Mouse (Mus musculus) embryonic facial prominence, embryonic 15.5 days (tissue): ENCODE measurements at regions not wholly inside any gene's neighbourhood (a gene's known extent, or its start where the extent isn't known, plus 50 kb on each side); places are given as distances from the start of the nearest gene placed in this dataset.
A peak's percentile ranks its signal among the peaks of the same experiment; 100 is the strongest.

Source experiments
- ATAC-seq: fragments of 200-750 bp; cut with Nextera tagmentation; 2 replicates; pipeline ENCODE4 v1.8.0; 2017; ENCODE audit warnings: low read depth, moderate TSS enrichment; ENCODE audit not compliant: insufficient number of reproducible peaks, low FRiP score, low TSS enrichment
- H3K27ac ChIP-seq: fragments of 300-500 bp; sonication (generic); replicated peaks from 2 replicates; pipeline ENCODE4 v1.5.1; 2015; ENCODE audit warnings: mild to moderate bottlenecking, inconsistent platforms
- H3K27me3 ChIP-seq: fragments of 300-500 bp; sonication (generic); 2 replicates; pipeline ENCODE4 v1.6.1; 2015; ENCODE audit warnings: inconsistent platforms
- H3K36me3 ChIP-seq: fragments of 300-500 bp; sonication (generic); 2 replicates; pipeline ENCODE4 v1.6.1; 2015; ENCODE audit warnings: mild to moderate bottlenecking, inconsistent platforms
- H3K4me1 ChIP-seq: fragments of 300-500 bp; sonication (generic); 2 replicates; pipeline ENCODE4 v1.6.1; 2015; ENCODE audit warnings: inconsistent platforms
- H3K4me2 ChIP-seq: fragments of 300-500 bp; sonication (generic); replicated peaks from 2 replicates; pipeline ENCODE4 v1.6.1; 2015; ENCODE audit warnings: mild to moderate bottlenecking, inconsistent platforms
- H3K4me3 ChIP-seq: fragments of 300-500 bp; sonication (generic); replicated peaks from 2 replicates; pipeline ENCODE4 v1.5.1; 2015; ENCODE audit warnings: mild to moderate bottlenecking, inconsistent platforms
- H3K9ac ChIP-seq: fragments of 300-500 bp; sonication (generic); 2 replicates; pipeline ENCODE4 v1.6.1; 2015; ENCODE audit warnings: inconsistent platforms
- H3K9me3 ChIP-seq: fragments of 300-500 bp; sonication (generic); replicated peaks from 2 replicates; pipeline ENCODE4 v1.6.1; 2016; ENCODE audit warnings: inconsistent platforms
- WGBS: fragments of 180-500 bp; shearing (Covaris S2); methylation state at CpG from one replicate; pipeline ENCODE4 v1.1.7; 2015; 5-methylcytosine and 5-hydroxymethylcytosine counted together

DNA sequence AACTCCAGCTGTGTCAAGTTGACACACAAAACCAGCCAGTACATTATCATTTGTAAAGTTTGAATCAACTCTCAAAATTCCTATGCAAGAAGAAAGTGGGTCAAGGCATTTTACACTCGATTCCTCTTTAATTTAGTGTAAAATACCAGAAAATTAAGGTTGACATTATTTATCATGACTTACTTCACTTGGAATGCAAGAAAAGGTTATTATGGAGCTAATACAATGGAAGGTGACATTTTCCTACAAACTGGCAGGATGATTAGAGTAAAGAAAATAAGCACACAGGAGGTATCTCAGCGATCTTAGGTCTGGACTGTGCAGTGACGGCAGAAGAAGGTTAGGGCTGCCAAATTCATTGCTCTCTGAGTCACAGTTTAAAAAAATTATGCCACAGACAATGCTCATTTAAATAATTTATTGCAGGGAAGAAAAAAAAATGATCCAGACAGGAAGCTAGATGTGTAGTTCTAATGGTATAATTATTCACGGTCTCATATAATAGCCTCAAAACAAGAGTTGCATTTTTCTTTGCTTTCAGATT, 405.2 kb downstream of the Hace1 start:
- Histone ChIP-seq H3K4me3 (no peak overlapping the region), H3K27me3 (no peaks in the 10 kb centered on the region), H3K9me3 (no peaks in the 10 kb centered on the region), H3K36me3 (no peaks in the 10 kb centered on the region), H3K4me2 (no peak overlapping the region), H3K4me1 (no peaks in the 10 kb centered on the region), H3K27ac (no peak overlapping the region), H3K9ac (no peak overlapping the region)
- no peak for ATAC-seq
- 58% methylated on average over 4 of the region's 4 CpGs for WGBS

DNA sequence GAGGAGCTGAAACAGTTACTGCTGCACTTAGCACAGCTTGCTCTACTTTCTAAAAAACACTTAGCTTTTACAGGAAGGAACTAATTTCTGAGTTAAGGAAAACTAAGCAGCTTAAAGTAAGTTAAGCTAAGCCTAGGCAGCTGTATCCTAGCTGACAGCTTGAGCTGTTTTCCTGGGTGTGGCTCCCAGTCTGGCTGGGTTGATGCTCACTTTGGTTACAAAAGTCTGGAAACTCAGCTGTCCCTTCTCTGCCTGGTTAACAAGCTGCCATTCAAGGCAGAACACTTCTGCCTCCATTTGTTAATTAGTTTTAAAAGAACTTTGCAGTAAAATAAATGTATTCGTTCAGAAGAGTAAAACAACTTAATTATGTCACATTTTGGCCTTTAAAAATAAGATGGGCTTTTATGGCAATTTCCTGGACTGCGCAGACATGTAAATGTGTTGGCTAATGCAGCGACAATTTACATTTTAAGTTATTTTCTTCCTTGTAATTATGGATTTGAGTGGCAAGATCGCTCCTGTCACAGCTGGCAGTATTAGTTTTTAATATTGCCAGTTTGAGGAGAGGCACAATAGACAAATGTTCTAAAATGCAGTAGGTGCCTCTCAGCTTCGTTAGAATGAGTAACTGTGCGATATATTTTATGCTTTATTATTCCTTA, 406.2 kb downstream of the Hace1 start:
- H3K4me3 ChIP-seq, result no peak overlapping the region
- no peak overlapping the region for H3K4me2 ChIP-seq
- no peak for ATAC-seq
- no peak overlapping the region for H3K27ac ChIP-seq
- no peak overlapping the region for H3K9ac ChIP-seq
- 83% methylated on average over 6 of the region's 6 CpGs for WGBS
- no peaks in the 10 kb centered on the region for H3K36me3 ChIP-seq
- no peaks in the 10 kb centered on the region for H3K9me3 ChIP-seq
- no peaks in the 10 kb centered on the region for H3K4me1 ChIP-seq
- H3K27me3 ChIP-seq, result no peaks in the 10 kb centered on the region

DNA sequence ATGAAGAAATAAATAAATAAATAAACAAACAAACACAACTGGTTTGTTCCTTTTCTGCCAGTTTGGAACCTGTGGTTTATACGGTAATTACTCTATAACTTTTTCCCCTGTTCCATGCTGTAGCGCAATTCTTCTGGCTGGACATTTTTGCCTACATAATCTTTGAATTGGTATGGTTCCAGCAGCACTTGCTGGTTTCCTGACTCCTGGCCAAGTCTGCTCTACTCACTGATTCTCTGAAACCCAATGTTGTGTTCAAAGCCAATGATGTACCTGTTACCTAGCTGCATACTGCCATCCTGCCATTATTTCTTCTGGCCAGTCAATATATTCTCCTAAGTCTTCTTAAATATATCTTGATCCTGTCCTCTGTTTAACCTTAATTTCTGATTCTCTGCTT, 408.7 kb downstream of the Hace1 start:
- no peak for ATAC-seq
- no peaks in the 10 kb centered on the region for H3K9me3 ChIP-seq
- H3K9ac ChIP-seq, result no peak overlapping the region
- H3K4me2 ChIP-seq, result no peak overlapping the region
- H3K4me3 ChIP-seq, result no peak overlapping the region
- H3K36me3 ChIP-seq, result no peaks in the 10 kb centered on the region
- 75% methylated on average over 2 of the region's 2 CpGs for WGBS
- no peaks in the 10 kb centered on the region for H3K27me3 ChIP-seq
- H3K27ac ChIP-seq, result no peak overlapping the region
- H3K4me1 ChIP-seq, result no peaks in the 10 kb centered on the region

DNA sequence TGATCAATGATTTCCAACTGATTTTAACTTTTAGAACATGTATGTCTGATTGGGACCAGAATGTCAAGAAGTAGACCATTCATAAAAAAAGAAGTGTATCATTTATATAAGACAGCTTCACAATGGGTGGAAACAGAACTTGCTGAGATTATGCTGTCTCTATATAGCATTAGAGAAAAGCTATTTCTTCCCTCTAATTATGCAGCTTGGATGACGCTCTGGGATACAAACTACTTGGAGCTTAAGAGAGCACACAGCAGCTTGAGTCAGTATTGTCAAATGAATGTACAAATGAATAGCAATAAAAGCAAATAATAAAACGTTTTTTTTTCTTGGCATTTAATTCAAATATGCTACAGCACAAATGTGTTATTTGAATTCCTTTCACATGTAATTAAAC, 428.7 kb downstream of the Hace1 start:
- Histone ChIP-seq H3K4me2 (no peak overlapping the region), H3K4me1 (no peaks in the 10 kb centered on the region), H3K27ac (no peak overlapping the region), H3K36me3 (no peaks in the 10 kb centered on the region), H3K27me3 (no peaks in the 10 kb centered on the region; the same call in 1 of the 2 replicates), H3K9me3 (no peaks in the 10 kb centered on the region), H3K4me3 (no peak overlapping the region), H3K9ac (no peak overlapping the region)
- WGBS, result 52% methylated on average over 2 of the region's 2 CpGs
- no peak for ATAC-seq

DNA sequence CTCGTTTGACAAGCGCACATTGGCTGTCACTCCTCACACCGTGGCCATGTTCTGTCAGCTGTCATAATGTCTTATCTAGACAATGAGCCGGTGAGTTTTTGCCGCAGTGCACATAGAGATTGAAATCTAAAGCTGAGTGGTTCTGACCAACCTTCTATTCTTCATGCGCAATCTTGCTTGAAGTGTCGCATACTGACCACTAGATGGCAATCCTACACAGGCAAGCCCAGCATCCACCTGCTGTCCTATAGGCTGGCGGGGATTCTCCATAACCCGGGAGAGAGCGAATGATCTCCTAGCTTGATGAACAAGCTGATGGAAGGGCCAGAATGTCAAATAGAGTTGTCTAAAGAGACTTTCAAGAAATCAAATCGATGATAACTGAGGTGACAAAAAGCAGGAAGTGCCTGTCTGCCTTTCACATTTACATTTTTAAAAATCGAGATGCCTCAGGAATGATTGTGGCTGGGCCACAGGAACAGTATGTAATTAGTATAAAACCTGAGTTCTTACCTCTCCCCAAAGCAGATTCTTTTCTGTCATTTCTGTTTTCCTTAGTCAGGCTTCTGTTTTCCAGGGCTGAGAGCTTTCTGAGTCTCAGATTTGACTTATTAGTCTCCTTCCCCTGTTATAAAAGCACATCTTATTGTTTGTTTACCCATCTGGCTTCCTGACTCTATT, 434.4 kb downstream of the Hace1 start:
- no peak overlapping the region for H3K9ac ChIP-seq
- WGBS, result 25% methylated on average over 12 of the region's 12 CpGs
- H3K9me3 ChIP-seq, result no peaks in the 10 kb centered on the region
- ATAC-seq, result no peak
- no peak overlapping the region for H3K27ac ChIP-seq
- H3K27me3 ChIP-seq, result no peaks in the 10 kb centered on the region; the same call in 1 of the 2 replicates
- no peak overlapping the region for H3K4me3 ChIP-seq
- no peak overlapping the region for H3K4me2 ChIP-seq
- no peaks in the 10 kb centered on the region for H3K4me1 ChIP-seq
- H3K36me3 ChIP-seq, result no peaks in the 10 kb centered on the region

DNA sequence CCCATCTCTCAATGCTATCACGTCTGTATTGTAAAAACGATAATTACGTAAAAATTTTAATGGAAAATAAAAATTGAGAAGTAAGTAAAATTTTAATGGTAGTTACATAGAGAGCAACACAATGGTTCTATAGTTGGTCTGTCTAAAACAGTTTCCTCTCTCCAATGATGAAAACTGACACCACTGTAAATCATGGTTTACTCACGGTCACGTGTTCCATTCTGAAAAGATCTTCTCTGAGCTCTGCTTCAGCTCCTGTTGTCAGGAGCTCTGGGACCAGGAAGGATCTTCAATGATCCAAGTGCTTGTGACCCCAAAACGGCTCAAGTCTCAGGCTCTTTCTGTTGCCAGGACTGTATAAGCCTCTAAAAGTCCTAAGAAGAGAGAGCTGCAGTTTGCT, 435.0 kb downstream of the Hace1 start:
- Histone ChIP-seq H3K27ac (no peak overlapping the region), H3K36me3 (no peaks in the 10 kb centered on the region), H3K4me3 (no peak overlapping the region), H3K4me2 (no peak overlapping the region), H3K4me1 (no peaks in the 10 kb centered on the region), H3K27me3 (no peaks in the 10 kb centered on the region; the same call in 1 of the 2 replicates), H3K9ac (no peak overlapping the region), H3K9me3 (no peaks in the 10 kb centered on the region)
- WGBS, result 71% methylated on average over 6 of the region's 6 CpGs
- no peak for ATAC-seq

DNA sequence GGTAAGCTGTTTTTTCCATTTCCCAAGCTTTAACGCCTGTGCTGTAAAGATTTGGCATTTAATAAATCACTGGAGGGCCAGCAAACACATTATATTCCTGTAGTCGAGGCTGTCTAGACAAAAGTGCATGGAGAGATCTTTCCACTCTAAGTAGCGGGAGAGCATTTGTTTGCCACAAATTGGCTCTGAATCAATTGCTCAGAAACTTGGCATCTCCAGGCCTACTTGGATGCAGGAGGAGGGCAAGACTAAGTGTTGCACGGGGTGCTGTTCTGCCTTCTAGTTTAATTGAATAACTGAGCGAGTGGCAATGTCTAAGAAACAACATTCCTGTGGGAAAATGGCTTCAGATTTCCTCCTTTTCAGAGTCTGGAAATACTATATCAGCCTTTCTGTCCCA, 438.7 kb downstream of the Hace1 start:
- WGBS, result 54% methylated on average over 5 of the region's 5 CpGs
- H3K9me3 ChIP-seq, result no peaks in the 10 kb centered on the region
- H3K4me3 ChIP-seq, result no peak overlapping the region
- H3K27ac ChIP-seq, result no peak overlapping the region
- no peaks in the 10 kb centered on the region for H3K4me1 ChIP-seq
- no peaks in the 10 kb centered on the region for H3K27me3 ChIP-seq
- H3K9ac ChIP-seq, result no peak overlapping the region
- H3K36me3 ChIP-seq, result no peaks in the 10 kb centered on the region
- ATAC-seq, result 0 out of 2 replicates have a peak, but pooled peaks have one; percentile 19
- H3K4me2 ChIP-seq, result no peak overlapping the region

DNA sequence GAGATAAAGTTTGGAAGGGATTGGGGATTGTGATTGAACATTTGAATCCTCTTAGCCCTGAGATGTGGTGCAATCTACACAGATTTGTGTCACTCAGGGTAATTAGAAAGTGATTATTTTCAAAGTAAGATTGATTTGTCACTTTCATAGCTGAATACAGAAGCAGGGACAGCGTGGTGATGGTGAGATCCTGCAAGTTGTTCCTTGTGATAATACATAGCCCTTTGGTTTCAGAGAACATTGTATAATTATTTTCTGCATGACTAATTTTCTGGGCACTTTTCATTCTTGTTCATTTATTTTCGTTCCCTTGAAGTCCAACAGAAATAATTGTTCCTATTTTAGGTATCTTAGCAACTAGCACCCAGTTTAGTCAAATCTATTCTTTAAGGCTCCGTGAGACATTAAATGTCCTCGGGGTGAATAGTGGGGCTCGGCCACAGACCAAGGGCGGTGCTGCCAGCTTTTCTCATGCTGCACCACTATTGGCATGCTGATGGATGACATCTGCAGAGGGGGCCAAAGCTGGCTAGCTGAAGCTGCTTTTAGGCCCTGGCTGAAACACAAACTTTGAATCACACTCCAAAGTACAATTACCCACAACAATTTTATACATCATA, 468.0 kb downstream of the Hace1 start:
- 50% methylated on average over 6 of the region's 6 CpGs for WGBS
- no peaks in the 10 kb centered on the region for H3K4me1 ChIP-seq
- no peaks in the 10 kb centered on the region for H3K27me3 ChIP-seq
- H3K27ac ChIP-seq, result no peak overlapping the region
- H3K36me3 ChIP-seq, result no peaks in the 10 kb centered on the region
- H3K9ac ChIP-seq, result no peak overlapping the region
- no peak overlapping the region for H3K4me2 ChIP-seq
- no peak overlapping the region for H3K4me3 ChIP-seq
- ATAC-seq, result no peak
- H3K9me3 ChIP-seq, result no peaks in the 10 kb centered on the region

DNA sequence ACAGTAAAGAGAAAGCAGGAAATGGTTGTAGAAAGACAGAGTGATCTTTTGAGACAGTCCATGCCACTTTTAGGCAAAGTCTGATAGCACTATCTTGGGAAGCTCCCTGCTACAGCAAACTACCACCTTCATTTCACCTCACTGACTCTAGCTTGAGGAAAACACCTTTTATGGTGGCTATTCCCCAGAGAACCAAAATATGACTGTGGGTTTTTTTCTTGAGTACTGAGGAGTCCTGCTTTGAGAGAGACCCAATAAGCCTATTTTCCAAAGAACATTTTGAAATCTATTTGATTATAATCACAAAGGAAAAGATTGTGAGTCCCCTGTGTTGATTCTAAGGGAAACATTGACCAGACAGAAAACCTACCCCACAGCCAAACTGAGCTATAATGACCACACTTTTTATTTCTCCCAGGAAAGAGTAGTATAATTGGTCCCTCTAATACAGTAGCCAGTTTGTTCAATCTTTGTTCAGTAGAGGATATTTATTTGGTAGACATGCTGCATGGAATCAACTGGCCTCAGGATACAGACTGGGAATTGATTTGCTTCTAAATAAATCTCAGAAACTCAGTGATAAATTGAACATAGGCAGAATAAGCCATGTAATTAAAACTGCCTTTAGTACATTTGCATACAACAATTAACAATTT, 468.6 kb downstream of the Hace1 start:
- no peak overlapping the region for H3K27ac ChIP-seq
- H3K36me3 ChIP-seq, result no peaks in the 10 kb centered on the region
- ATAC-seq, result no peak
- no peak overlapping the region for H3K9ac ChIP-seq
- no peaks in the 10 kb centered on the region for H3K4me1 ChIP-seq
- H3K9me3 ChIP-seq, result no peaks in the 10 kb centered on the region
- H3K4me2 ChIP-seq, result no peak overlapping the region
- H3K27me3 ChIP-seq, result no peaks in the 10 kb centered on the region
- H3K4me3 ChIP-seq, result no peak overlapping the region

DNA sequence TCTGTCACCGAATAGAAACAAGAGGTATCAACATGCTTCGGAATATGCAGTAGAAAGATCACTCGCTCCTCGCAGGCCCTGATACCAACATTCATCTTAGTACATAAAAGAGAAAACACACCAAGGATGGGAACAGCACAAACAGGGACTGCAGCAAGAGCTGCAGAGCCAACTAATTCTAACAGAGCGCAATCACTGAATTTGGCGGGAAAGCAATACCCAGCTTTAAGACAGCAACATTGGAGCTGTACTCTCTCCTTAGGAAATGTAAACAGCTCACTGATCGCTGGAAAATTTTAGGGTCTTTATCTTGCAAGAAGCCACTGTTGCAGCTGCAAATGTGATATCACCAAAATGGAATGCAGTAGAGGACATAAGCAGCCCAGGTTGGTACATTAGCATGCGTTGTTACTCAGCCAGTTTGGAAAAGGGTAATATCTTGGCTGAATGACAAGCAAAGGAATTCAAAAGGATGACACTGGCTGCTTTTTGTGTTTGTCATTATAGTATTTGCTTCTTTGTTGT, 469.3 kb downstream of the Hace1 start:
- Histone ChIP-seq H3K4me2 (no peak overlapping the region), H3K4me3 (no peak overlapping the region), H3K9ac (no peak overlapping the region), H3K27me3 (no peaks in the 10 kb centered on the region), H3K36me3 (no peaks in the 10 kb centered on the region), H3K9me3 (no peaks in the 10 kb centered on the region), H3K4me1 (no peaks in the 10 kb centered on the region), H3K27ac (no peak overlapping the region)
- WGBS, result 74% methylated on average over 8 of the region's 8 CpGs
- no peak for ATAC-seq

DNA sequence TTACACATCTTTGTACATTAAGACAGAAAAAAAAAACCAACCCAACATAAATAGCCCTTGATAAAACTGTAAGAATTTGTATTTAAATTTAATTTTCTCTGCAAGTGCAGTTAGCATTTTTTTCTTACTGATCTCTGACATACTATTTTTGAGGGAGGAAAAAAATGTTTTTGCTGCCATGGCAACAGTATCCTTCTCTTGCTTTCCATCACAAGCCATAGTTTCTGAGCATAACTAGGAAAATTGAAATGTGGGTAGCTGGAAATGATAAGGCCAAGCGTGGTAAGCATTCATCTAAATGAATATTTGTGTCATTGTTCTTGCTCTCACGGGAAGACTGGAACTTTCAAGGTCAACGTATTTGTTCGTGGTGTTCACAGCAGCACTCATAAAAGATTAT, 470.0 kb downstream of the Hace1 start:
- H3K9ac ChIP-seq, result no peak overlapping the region
- no peak overlapping the region for H3K4me2 ChIP-seq
- H3K27me3 ChIP-seq, result no peaks in the 10 kb centered on the region
- WGBS, result 76% methylated on average over 4 of the region's 4 CpGs
- no peaks in the 10 kb centered on the region for H3K4me1 ChIP-seq
- ATAC-seq, result no peak
- no peak overlapping the region for H3K4me3 ChIP-seq
- H3K36me3 ChIP-seq, result no peaks in the 10 kb centered on the region
- H3K9me3 ChIP-seq, result no peaks in the 10 kb centered on the region
- H3K27ac ChIP-seq, result no peak overlapping the region
